Mouse (Mus musculus): ENCODE data around the gene Faim2. TPM values are rescaled to one million over a fixed set of nuclear protein-coding genes. Genes with fewer than 3 reads are reported as not detected.

Gene Faim2
- total and polyA plus RNA-seq, 2 experiments, result under 0.01 TPM; not detected in 1

DNA sequence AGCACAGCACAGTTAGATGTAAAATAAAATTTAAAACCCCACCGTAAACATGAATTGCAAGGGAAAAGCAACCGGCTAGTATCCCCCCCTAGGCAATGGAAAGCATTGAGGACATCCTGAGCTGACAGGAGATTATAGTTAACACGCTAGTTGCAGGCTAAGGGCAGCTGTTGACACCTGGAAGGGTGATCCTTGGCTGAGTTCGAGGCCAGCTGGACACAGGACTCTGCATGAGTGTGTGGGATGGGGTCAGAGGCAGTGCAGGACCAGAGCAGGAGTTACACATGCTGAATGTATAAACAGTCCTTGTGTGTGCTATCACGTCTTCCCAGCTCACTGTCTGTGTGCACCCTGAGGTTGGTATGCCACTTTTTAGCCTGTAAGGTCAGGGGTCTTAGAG is 24.7 kb downstream of the Faim2 start:
- DNase-seq (ENCODE audit: extremely low read depth, low read depth, low spot score), result no peak
- Histone ChIP-seq H3K9ac (ENCODE audit: low read depth, low read length) (no peak overlapping the region), H3K27me3 (ENCODE audit: control insufficient read depth, insufficient read depth, low read length) (no peaks in the 10 kb centered on the region), H3K27ac (replicated peaks; ENCODE audit: insufficient read depth, low read depth, low read length) (no peak overlapping the region), H3K4me3 (ENCODE audit: insufficient read depth, low read depth, low read length) (no peak overlapping the region), H3K4me1 (ENCODE audit: control insufficient read depth, insufficient read depth, low read length) (no peaks in the 10 kb centered on the region; the same call in 1 of the 2 replicates), H3K79me2 (ENCODE audit: control insufficient read depth, insufficient read depth, low read length) (no peaks in the 10 kb centered on the region), H3K36me3 (ENCODE audit: control insufficient read depth, insufficient read depth, low read length) (no peaks in the 10 kb centered on the region)
- 77% methylated on average over 5 of the region's 5 CpGs for WGBS
- TF ChIP-seq CTCF (IDR thresholded peaks at IDR 0.05; ENCODE audit: low read depth, low read length) (no peak), POLR2A (IDR thresholded peaks at IDR 0.05; ENCODE audit: extremely low read depth, insufficient read depth, low read length) (no peak)

DNA sequence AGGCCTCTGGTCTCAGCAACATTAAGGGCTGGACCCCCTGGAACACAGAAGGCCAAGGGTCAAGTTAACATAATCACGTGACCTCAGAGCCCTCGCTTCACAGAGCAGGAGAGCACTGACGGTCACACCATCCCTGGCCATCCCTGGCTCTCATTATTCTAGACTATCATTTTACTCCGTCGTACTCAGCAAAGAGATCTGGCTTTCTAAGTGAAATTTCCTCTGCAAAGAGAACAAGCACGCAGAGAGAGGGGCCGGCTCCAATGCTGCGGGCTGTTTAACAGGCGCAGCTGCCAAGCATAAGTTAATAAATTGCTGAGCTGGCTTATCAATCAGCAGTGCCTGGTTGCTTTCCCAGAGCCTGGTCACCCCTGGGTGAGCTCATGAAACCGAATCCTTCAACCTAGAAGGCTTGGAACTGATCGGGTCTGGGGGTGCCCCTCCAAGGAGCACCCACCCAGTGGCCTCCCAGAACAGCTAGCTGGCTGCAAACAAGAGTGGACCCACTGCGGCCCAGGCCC is 25.6 kb downstream of the Faim2 start:
- no peak overlapping the region for H3K27ac ChIP-seq (replicated peaks; ENCODE audit: insufficient read depth, low read depth, low read length)

GRCm38 (mm10) chr15:99501292-99502260 is 26.4 kb downstream of the Faim2 start:
- H3K27me3 ChIP-seq (ENCODE audit: control insufficient read depth, insufficient read depth, low read length), result no peaks in the 10 kb centered on the region
- H3K9ac ChIP-seq (ENCODE audit: low read depth, low read length), result no peak overlapping the region
- H3K79me2 ChIP-seq (ENCODE audit: control insufficient read depth, insufficient read depth, low read length), result no peaks in the 10 kb centered on the region
- DNase-seq (ENCODE audit: extremely low read depth, low read depth, low spot score), result no peak
- H3K27ac ChIP-seq (replicated peaks; ENCODE audit: insufficient read depth, low read depth, low read length), result no peak overlapping the region
- H3K36me3 ChIP-seq (ENCODE audit: control insufficient read depth, insufficient read depth, low read length), result no peaks in the 10 kb centered on the region
- WGBS, result 83% methylated on average over 20 of the region's 20 CpGs
- no peaks in the 10 kb centered on the region; the same call in 1 of the 2 replicates for H3K4me1 ChIP-seq (ENCODE audit: control insufficient read depth, insufficient read depth, low read length)
- TF ChIP-seq CTCF (IDR thresholded peaks at IDR 0.05; ENCODE audit: low read depth, low read length), result no peak
- H3K4me3 ChIP-seq (ENCODE audit: insufficient read depth, low read depth, low read length), result no peak overlapping the region

More for the DNA sequence above, 25.6 kb downstream of the Faim2 start:
- peak; percentile 21 for DNase-seq (ENCODE audit: extremely low read depth, low read depth, low spot score)
- H3K4me1 ChIP-seq (ENCODE audit: control insufficient read depth, insufficient read depth, low read length), result no peaks in the 10 kb centered on the region; the same call in 1 of the 2 replicates
- TF ChIP-seq CTCF (IDR thresholded peaks at IDR 0.05; ENCODE audit: low read depth, low read length) (no peak), POLR2A (IDR thresholded peaks at IDR 0.05; ENCODE audit: extremely low read depth, insufficient read depth, low read length) (no peak)
- no peak overlapping the region for H3K9ac ChIP-seq (ENCODE audit: low read depth, low read length)
- no peaks in the 10 kb centered on the region for H3K27me3 ChIP-seq (ENCODE audit: control insufficient read depth, insufficient read depth, low read length)
- no peaks in the 10 kb centered on the region for H3K36me3 ChIP-seq (ENCODE audit: control insufficient read depth, insufficient read depth, low read length)
- H3K79me2 ChIP-seq (ENCODE audit: control insufficient read depth, insufficient read depth, low read length), result no peaks in the 10 kb centered on the region
- no peak overlapping the region for H3K4me3 ChIP-seq (ENCODE audit: insufficient read depth, low read depth, low read length)
- WGBS, result 22% methylated on average over 12 of the region's 12 CpGs

DNA sequence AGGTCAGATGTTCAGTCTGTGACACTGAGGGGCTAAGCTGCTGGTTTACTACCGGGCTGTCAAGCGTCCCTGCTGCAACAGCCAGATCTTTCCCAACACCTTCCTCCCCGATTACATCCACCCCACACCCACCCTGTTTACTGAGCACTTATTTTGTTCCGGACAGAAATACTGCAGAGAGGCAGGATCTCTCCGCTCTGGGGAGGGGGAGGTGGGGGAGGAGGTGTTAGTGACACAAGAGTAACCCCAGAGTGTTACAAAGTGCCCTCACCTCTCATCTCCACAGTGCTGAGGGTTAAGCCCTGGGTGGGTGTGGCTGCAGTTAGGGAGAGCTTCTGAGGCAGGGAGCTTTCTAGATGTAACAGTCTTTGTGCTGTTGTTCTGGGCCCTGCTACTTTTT is 27.6 kb downstream of the Faim2 start:
- WGBS, result 20% methylated on average over 5 of the region's 5 CpGs
- Histone ChIP-seq H3K27ac (replicated peaks; ENCODE audit: insufficient read depth, low read depth, low read length) (no peak overlapping the region), H3K4me3 (ENCODE audit: insufficient read depth, low read depth, low read length) (no peak overlapping the region), H3K4me1 (ENCODE audit: control insufficient read depth, insufficient read depth, low read length) (no peaks in the 10 kb centered on the region; the same call in 1 of the 2 replicates), H3K79me2 (ENCODE audit: control insufficient read depth, insufficient read depth, low read length) (no peaks in the 10 kb centered on the region), H3K9ac (ENCODE audit: low read depth, low read length) (no peak overlapping the region), H3K36me3 (ENCODE audit: control insufficient read depth, insufficient read depth, low read length) (no peaks in the 10 kb centered on the region), H3K27me3 (ENCODE audit: control insufficient read depth, insufficient read depth, low read length) (no peaks in the 10 kb centered on the region)
- DNase-seq (ENCODE audit: extremely low read depth, low read depth, low spot score), result no peak
- TF ChIP-seq POLR2A (IDR thresholded peaks at IDR 0.05; ENCODE audit: extremely low read depth, insufficient read depth, low read length) (no peak), CTCF (IDR thresholded peaks at IDR 0.05; ENCODE audit: low read depth, low read length) (no peak)

DNA sequence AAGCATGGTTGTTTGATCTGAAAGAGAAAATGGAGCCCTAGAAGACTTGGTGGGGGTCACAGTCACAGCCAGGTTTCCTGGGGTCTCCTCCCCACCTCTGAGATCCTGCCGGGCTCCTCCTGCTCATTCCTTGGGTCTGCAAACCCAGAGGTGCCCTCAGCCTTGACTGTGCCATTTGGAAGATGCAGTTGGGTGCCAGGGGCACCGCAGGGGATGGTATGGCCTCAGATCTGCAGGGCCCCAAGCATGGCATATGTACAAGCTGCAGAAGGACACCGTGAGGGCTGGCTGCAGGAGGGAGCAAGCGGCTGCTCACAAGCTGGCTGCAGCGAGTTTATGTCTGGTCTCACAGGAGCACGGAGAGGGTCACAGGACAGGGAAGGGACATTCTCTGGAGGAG is 28.2 kb downstream of the Faim2 start:
- no peak for TF ChIP-seq POLR2A (IDR thresholded peaks at IDR 0.05; ENCODE audit: extremely low read depth, insufficient read depth, low read length)
- Histone ChIP-seq H3K9ac (ENCODE audit: low read depth, low read length) (no peak overlapping the region), H3K27ac (replicated peaks; ENCODE audit: insufficient read depth, low read depth, low read length) (no peak overlapping the region), H3K36me3 (ENCODE audit: control insufficient read depth, insufficient read depth, low read length) (no peaks in the 10 kb centered on the region), H3K4me1 (ENCODE audit: control insufficient read depth, insufficient read depth, low read length) (no peaks in the 10 kb centered on the region; the same call in 1 of the 2 replicates), H3K79me2 (ENCODE audit: control insufficient read depth, insufficient read depth, low read length) (no peaks in the 10 kb centered on the region), H3K27me3 (ENCODE audit: control insufficient read depth, insufficient read depth, low read length) (no peaks in the 10 kb centered on the region), H3K4me3 (ENCODE audit: insufficient read depth, low read depth, low read length) (no peak overlapping the region)
- 40% methylated on average over 6 of the region's 6 CpGs for WGBS
- DNase-seq (ENCODE audit: extremely low read depth, low read depth, low spot score), result no peak

DNA sequence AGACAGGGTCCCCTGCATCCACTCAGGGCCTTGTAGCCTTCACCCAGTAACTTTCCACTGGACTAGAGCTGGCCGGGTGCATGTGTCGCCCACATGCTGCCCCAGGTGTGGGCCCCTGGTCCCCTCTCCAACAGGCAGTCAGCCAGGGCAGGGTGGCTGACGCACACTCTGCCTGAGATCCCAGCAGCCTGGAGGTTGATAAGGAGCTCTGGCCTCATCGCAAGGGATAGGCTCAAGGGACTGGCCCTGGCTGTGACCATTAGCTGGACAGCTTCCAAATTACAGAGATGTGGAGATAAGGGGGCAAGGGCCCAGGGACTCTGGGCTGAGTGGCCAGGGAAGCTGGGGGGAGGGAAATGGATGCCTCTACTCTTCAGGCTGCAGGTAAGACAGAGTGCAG is 29.2 kb downstream of the Faim2 start:
- 45% methylated on average over 4 of the region's 4 CpGs for WGBS
- Histone ChIP-seq H3K4me1 (ENCODE audit: control insufficient read depth, insufficient read depth, low read length) (no peaks in the 10 kb centered on the region; the same call in 1 of the 2 replicates), H3K9ac (ENCODE audit: low read depth, low read length) (no peak overlapping the region), H3K27me3 (ENCODE audit: control insufficient read depth, insufficient read depth, low read length) (no peaks in the 10 kb centered on the region), H3K36me3 (ENCODE audit: control insufficient read depth, insufficient read depth, low read length) (no peaks in the 10 kb centered on the region), H3K4me3 (ENCODE audit: insufficient read depth, low read depth, low read length) (no peak overlapping the region), H3K27ac (replicated peaks; ENCODE audit: insufficient read depth, low read depth, low read length) (no peak overlapping the region), H3K79me2 (ENCODE audit: control insufficient read depth, insufficient read depth, low read length) (no peaks in the 10 kb centered on the region)
- TF ChIP-seq POLR2A (IDR thresholded peaks at IDR 0.05; ENCODE audit: extremely low read depth, insufficient read depth, low read length) (no peak), CTCF (IDR thresholded peaks at IDR 0.05; ENCODE audit: low read depth, low read length) (no peak)
- no peak for DNase-seq (ENCODE audit: extremely low read depth, low read depth, low spot score)
